ENCODE assay signal across 13 mouse cellular contexts in the genomic region with DNA sequence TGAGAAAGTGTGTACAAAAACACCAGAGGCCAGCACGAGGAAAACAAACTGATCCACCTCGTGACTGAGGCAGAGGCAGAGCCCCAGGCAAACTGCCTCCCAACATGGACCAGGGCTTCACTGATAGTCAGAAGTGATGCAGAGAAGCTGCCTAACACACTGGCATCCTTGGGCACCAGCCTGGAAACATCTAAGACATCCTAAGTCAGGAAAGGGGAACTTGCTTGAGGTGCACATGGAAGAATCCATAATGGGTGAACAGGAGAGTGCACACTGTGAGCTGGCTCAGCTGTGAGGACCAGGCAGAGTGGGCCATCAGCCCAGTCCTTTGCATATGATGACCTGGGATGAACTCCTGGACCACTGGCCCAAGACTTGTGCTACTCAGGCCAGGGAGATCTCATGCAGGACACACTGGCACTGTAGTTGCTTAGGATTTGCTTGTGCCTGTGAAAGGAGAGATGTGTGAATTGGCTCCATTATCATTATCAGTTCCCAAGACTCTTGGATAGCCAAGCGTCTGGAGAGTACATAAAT.
"Had no signal": no experiment of that assay in that cellular context is flagged by ENCODE, and none has a peak within 500 bp of the region (broad histone marks: within the 10 kb centered on the region; RNA-seq: fewer than 3 reads in every experiment).

No protein-coding gene starts in this region.

- H3K4me1 ChIP-seq: liver, embryonic 13.5 days; stomach, embryonic 15.5 days had no signal

- H3K27ac ChIP-seq: kidney, embryonic 15.5 days; liver, embryonic 13.5 days; midbrain, embryonic 10.5 days; neural tube, embryonic 12.5 days; stomach, embryonic 15.5 days had no signal

- H3K4me2 ChIP-seq: kidney, embryonic 15.5 days; liver, embryonic 13.5 days; neural tube, embryonic 12.5 days had no signal

- H3K9ac ChIP-seq: kidney, embryonic 15.5 days; liver, embryonic 13.5 days; neural tube, embryonic 12.5 days; stomach, embryonic 15.5 days had no signal

- H3K9me3 ChIP-seq: kidney, embryonic 15.5 days; liver, embryonic 13.5 days; midbrain, embryonic 10.5 days; neural tube, embryonic 12.5 days; stomach, embryonic 15.5 days had no signal

- H3K4me3 ChIP-seq: kidney, embryonic 15.5 days; liver, embryonic 13.5 days; midbrain, embryonic 10.5 days; neural tube, embryonic 12.5 days; stomach, embryonic 15.5 days had no signal

- DNase-seq: kidney, adult 2 months; kidney, postnatal 14 days; left cerebral cortex, postnatal 4 days; liver; liver, embryonic 13.5 days; lung, adult 18-20 months; lung, postnatal 10 days; thymus, adult 18-20 months; thymus, postnatal 14 days had no signal

- H3K27me3 ChIP-seq: stomach, embryonic 15.5 days had no signal
